Mouse (Mus musculus) embryonic facial prominence, embryonic 12.5 days (tissue): Measurements from ENCODE around the gene Zfp523. TPM values are rescaled to one million over a fixed set of nuclear protein-coding genes. Genes with fewer than 3 reads are reported as not detected.

Experiments
- ATAC-seq: fragments of 200-750 bp; cut with Nextera tagmentation; 2 replicates; pipeline ENCODE4 v1.8.0; 2017; ENCODE audit not compliant: insufficient number of reproducible peaks, insufficient read depth, low FRiP score, low TSS enrichment
- H3K27ac ChIP-seq: fragments of 300-500 bp; sonication (generic); 2 replicates; pipeline ENCODE4 v1.5.1; 2016; ENCODE audit warnings: mild to moderate bottlenecking
- H3K27me3 ChIP-seq: fragments of 300-500 bp; sonication (generic); 2 replicates; pipeline ENCODE4 v1.6.1; 2016; ENCODE audit warnings: mild to moderate bottlenecking, moderate library complexity
- H3K36me3 ChIP-seq: fragments of 300-500 bp; sonication (generic); 2 replicates; pipeline ENCODE4 v1.6.1; 2016; ENCODE audit warnings: mild to moderate bottlenecking
- H3K4me1 ChIP-seq: fragments of 300-500 bp; sonication (generic); 2 replicates; pipeline ENCODE4 v1.6.1; 2016
- H3K4me2 ChIP-seq: fragments of 300-500 bp; sonication (generic); replicated peaks from 2 replicates; pipeline ENCODE4 v1.6.1; 2016; ENCODE audit warnings: mild to moderate bottlenecking, moderate library complexity
- H3K4me3 ChIP-seq: fragments of 300-500 bp; sonication (generic); 2 replicates; pipeline ENCODE4 v1.5.1; 2016; ENCODE audit warnings: mild to moderate bottlenecking
- H3K9ac ChIP-seq: fragments of 300-500 bp; sonication (generic); 2 replicates; pipeline ENCODE4 v1.6.1; 2016; ENCODE audit warnings: mild to moderate bottlenecking, moderate library complexity
- H3K9me3 ChIP-seq: fragments of 300-500 bp; sonication (generic); 2 replicates; pipeline ENCODE4 v1.6.1; 2016; ENCODE audit warnings: mild to moderate bottlenecking, moderate library complexity
- WGBS: fragments of 180-500 bp; shearing (Covaris S2); methylation state at CpG from one replicate; pipeline ENCODE4 v1.1.7; 2016; 5-methylcytosine and 5-hydroxymethylcytosine counted together
- polyA plus RNA-seq: library from polyadenylated mRNA; unstranded; fragments of >200 nt; fragmentation: Nextera tagmentation; extraction: Ambion mirVana; gene quantifications from 2 replicates; pipeline ENCODE4 v1.2.1, GENCODE M21; 2016

Gene Zfp523
- polyA plus RNA-seq, 1 experiment from 2014 or later = 52.8 TPM

DNA sequence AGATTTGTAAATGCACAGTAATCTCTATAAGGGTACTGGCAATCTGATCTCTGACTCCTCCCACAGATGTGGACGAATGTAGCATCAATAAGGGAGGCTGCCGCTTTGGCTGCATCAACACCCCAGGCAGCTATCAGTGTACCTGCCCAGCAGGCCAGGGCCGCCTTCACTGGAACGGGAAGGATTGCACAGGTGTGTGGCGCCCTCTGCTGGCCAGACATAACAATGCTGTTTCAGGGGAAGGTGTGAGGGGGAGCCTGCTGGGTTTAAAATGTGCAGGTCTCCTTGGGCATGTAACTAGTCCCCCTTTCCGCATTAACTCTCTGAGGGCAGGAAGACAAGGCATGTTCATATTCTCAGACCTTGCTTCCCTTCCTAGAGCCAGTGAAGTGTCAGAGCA is 13.3 kb upstream of the Zfp523 start:
- Histone ChIP-seq H3K27me3 (peaks cover 12% of the 10 kb centered on the region; the same call in 1 of the 2 replicates), H3K4me3 (no peak overlapping the region), H3K9me3 (no peaks in the 10 kb centered on the region), H3K9ac (no peak overlapping the region), H3K27ac (no peak overlapping the region), H3K4me2 (no peak overlapping the region), H3K36me3 (peaks cover 42% of the 10 kb centered on the region), H3K4me1 (peaks cover 28% of the 10 kb centered on the region)
- WGBS = 10% methylated on average over 6 of the region's 6 CpGs
- no peak for ATAC-seq

DNA sequence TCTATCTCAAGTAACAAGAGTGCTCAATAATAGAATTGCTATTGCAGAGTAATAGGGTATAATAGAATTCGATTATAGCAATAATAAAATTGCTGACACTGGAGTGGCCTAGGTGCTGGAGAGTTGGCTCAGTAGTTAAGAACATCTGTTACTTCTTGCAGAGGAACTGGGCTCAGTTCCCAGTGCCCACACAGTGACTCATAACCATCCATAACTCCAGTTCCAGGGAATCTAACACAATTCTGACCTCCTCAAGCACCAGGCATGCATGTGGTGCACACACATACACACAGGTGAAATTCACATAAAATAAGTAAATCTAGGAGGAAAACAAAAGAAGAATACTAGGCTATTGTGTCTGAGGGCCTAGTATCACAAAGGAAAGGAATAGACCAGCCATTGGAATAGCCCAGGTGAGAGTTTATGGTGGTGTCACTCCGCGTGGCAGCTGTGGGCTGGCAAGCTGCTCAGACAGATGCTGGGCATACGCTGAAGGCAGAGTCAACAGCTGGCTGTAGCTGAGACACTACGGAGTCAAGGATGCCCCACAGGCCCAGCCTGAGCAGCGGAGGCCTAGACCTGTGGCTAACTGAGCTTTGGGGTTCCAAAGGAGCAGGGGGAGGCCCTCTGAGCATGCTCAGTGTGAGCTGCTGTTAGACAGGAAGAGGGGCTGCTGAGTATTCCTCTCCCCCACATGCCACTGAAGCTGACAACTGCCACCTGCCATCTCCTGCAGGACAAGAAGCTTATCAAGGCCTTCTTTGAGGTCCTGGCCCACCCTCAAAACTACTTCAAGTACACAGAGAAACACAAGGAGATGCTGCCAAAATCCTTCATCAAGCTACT is 6.2 kb upstream of the Zfp523 start:
- H3K27ac ChIP-seq = no peak overlapping the region

DNA sequence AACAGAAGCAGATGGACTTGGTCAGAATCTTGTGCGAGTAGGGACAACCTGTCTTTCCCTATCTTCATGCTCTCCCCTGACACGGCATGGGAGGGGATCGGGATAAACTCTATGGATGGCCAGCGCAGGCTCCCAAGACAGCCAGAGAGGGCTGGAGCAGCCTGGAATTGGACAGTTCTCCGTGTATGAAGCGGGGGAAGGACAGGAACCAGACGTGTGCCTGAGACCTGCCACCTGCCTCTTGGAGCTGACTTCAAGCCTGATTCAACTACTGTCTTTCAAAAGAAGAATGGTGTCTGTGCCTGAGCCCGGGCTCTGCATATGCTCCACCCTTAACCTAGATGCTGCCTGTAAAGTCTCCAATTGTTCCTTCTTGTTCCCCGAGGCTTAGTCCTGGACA is 4.2 kb upstream of the Zfp523 start:
- no peak for ATAC-seq
- Histone ChIP-seq H3K4me3 (no peak overlapping the region), H3K9ac (no peak overlapping the region), H3K4me2 (no peak overlapping the region), H3K36me3 (peaks cover 25% of the 10 kb centered on the region), H3K27ac (peak overlapping the region; percentile 56; the same call in 1 of the 2 replicates), H3K4me1 (peaks cover 35% of the 10 kb centered on the region), H3K27me3 (no peaks in the 10 kb centered on the region), H3K9me3 (no peaks in the 10 kb centered on the region)
- WGBS = 58% methylated on average over 9 of the region's 9 CpGs

More for the DNA sequence above, 6.2 kb upstream of the Zfp523 start:
- no peak overlapping the region for H3K9ac ChIP-seq
- H3K4me3 ChIP-seq = no peak overlapping the region
- H3K36me3 ChIP-seq = peaks cover 40% of the 10 kb centered on the region
- peaks cover 24% of the 10 kb centered on the region for H3K4me1 ChIP-seq
- WGBS = 94% methylated on average over 6 of the region's 6 CpGs
- H3K4me2 ChIP-seq = no peak overlapping the region
- no peaks in the 10 kb centered on the region for H3K9me3 ChIP-seq
- no peaks in the 10 kb centered on the region for H3K27me3 ChIP-seq
- no peak for ATAC-seq

DNA sequence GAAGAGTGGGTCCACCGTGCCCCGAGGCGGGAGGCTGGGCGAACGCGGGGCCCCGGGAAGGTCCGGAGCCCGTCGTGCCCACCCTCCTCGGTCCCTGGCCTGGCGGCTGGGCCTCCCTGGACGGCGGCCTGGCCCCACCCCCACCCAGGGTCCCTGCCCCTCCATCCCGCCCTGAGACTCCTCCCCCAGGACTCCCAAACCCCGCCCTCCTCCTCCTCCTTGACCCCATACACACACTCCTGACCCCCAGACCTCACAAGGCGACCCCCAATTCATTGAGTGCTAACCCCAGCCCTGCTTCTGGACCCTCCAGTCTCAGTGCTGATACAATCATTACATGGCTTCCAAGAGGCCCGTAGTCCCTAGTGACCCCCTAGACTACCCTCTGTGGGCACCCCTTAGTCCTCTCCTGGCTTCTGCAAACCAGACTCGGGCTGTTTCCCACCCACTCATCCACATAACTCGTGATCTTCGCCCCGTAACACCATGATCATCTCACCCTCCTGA is 664 bp downstream of the Zfp523 start:
- Histone ChIP-seq H3K9me3 (no peaks in the 10 kb centered on the region), H3K27ac (peak overlapping the region; percentile 91), H3K4me2 (peak overlapping the region; percentile 97), H3K27me3 (no peaks in the 10 kb centered on the region), H3K9ac (peak overlapping the region; percentile 94), H3K4me1 (peaks cover 58% of the 10 kb centered on the region), H3K4me3 (peak overlapping the region; percentile 78), H3K36me3 (peaks cover 12% of the 10 kb centered on the region)
- peak; percentile 50 for ATAC-seq
- 9% methylated on average over 21 of the region's 22 CpGs for WGBS

DNA sequence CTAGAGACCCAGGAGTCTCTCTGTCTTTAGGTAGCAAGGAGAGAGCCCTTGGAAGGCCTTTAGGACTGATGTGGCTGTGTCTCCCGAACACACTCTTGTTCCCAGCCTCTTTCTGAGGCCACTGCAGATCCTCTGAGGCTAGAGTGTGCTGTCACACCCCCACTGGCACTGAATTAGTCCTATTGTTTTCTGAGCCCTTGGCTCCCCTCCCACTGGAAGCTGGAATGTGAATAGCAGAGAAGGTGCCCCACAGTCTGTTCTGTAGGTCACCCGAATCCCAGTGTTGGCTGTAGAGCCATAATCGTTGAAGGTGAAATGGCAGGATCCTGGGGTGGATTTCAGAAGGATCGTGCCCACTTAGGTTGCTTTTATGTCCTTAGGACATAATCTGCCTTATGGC is 3.4 kb downstream of the Zfp523 start:
- 38% methylated on average over 4 of the region's 4 CpGs for WGBS
- H3K9me3 ChIP-seq = no peaks in the 10 kb centered on the region
- H3K4me2 ChIP-seq = no peak overlapping the region
- peaks cover 15% of the 10 kb centered on the region for H3K36me3 ChIP-seq
- no peak overlapping the region for H3K4me3 ChIP-seq
- H3K27ac ChIP-seq = 0 out of 2 replicates have a peak overlapping the region, but pooled peaks have one; percentile 60
- peaks cover 53% of the 10 kb centered on the region for H3K4me1 ChIP-seq
- H3K9ac ChIP-seq = no peak overlapping the region
- ATAC-seq = no peak
- no peaks in the 10 kb centered on the region for H3K27me3 ChIP-seq

DNA sequence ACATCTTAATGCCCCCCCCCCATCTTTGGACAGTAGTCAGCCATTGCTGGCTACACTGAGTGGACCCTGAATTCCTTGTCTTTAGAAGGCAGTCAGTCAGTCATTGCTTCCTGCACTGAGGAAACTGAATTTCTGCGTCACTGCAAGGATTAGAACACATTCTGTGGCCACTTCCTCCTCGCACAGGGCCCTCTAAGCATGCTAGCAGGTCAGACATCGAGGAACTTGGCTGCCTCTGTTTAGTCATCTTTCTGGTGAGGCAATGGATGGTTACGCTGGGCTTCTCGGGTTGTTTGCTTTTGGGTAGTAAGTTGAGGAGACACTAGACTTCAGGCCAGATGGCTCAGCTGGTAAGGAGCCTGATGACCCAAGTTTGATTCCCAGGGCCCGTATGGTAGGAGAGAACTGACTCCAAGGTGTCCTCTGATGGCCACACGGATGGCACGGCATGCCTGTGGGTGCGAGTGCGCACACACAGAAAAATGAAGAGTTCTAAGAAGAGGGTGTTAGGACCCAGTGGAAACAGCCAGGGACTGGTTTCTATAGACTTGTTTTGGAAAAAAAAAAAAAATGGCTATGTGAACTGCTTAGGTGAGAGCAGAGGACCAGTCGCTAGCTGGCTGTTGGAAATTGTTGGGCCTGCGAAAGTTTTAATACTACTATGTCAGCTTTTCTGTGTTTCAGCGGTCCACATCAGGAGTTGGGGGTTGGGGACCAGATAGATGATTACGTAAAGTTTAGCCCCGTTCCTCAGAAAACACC is 4.0 kb downstream of the Zfp523 start:
- no peak overlapping the region for H3K9ac ChIP-seq
- H3K4me2 ChIP-seq = no peak overlapping the region
- H3K4me1 ChIP-seq = peaks cover 49% of the 10 kb centered on the region
- no peaks in the 10 kb centered on the region for H3K9me3 ChIP-seq
- no peak for ATAC-seq
- H3K27ac ChIP-seq = peak overlapping the region; percentile 60; the same call in 1 of the 2 replicates
- 76% methylated on average over 15 of the region's 15 CpGs for WGBS
- H3K36me3 ChIP-seq = peaks cover 20% of the 10 kb centered on the region
- H3K27me3 ChIP-seq = no peaks in the 10 kb centered on the region
- H3K4me3 ChIP-seq = no peak overlapping the region

DNA sequence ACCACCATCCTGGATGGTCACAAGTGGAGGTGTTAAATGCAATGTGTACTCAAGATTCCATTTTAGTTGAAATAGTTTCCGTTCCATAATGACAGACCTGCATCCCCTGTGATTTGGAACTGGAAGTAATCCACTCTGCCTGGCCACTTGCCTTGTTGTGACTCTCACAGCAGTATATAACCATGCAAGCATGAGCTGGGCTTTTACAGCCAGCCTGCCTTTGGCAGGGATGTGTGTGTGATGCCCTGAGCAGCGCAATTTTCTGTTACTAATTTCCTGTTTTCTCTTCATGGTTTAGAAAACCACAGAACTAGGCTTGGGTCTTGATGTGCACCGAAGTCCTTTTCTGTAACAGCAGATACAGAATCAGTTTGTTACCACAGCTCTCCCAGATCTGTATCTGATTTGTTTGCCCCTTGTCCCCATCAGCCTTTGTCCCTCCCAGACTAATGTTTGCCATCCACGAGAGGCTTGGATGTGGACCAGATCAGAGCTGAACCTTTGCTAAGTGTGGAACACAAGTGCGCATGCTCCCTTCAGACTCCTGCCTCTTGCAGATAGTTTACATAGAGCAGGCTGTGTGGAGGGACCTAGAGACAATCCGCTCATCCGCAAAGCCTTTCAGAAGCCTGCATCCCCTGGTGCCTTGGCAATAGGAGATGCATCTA is 8.2 kb downstream of the Zfp523 start:
- 72% methylated on average over 7 of the region's 7 CpGs for WGBS
- H3K27me3 ChIP-seq = no peaks in the 10 kb centered on the region
- peaks cover 19% of the 10 kb centered on the region for H3K36me3 ChIP-seq
- peaks cover 22% of the 10 kb centered on the region; the same call in 1 of the 2 replicates for H3K4me1 ChIP-seq
- H3K4me2 ChIP-seq = no peak overlapping the region
- ATAC-seq = no peak
- H3K27ac ChIP-seq = peak overlapping the region; percentile 3; the same call in 1 of the 2 replicates
- no peaks in the 10 kb centered on the region for H3K9me3 ChIP-seq
- no peak overlapping the region for H3K9ac ChIP-seq
- no peak overlapping the region for H3K4me3 ChIP-seq

DNA sequence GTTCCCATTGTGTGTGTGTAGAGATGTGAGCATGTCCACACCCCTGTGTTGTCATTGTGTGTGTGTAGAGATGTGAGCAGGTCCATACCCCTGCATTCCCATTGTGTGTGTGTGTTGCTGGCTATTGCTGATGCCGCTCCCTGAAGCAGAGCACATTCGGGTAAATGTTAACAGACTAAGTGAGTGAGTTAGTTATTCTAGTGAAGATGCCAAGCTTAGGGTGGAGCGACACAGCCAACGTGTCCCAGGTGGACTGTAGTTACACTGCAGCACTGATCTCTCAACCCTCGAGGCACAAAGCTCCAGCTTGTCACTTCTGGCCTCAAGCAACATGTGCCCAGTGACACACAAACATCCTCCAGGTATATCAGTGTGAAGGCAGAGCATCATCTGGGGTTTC is 11.4 kb downstream of the Zfp523 start:
- Histone ChIP-seq H3K27me3 (no peaks in the 10 kb centered on the region), H3K9ac (no peak overlapping the region), H3K4me2 (no peak overlapping the region), H3K4me3 (no peak overlapping the region), H3K27ac (no peak overlapping the region), H3K36me3 (peaks cover 44% of the 10 kb centered on the region), H3K4me1 (0 out of 2 replicates have a peak, but pooled peaks cover 5% of the 10 kb centered on the region), H3K9me3 (no peaks in the 10 kb centered on the region)
- ATAC-seq = no peak
- 88% methylated on average over 5 of the region's 5 CpGs for WGBS

DNA sequence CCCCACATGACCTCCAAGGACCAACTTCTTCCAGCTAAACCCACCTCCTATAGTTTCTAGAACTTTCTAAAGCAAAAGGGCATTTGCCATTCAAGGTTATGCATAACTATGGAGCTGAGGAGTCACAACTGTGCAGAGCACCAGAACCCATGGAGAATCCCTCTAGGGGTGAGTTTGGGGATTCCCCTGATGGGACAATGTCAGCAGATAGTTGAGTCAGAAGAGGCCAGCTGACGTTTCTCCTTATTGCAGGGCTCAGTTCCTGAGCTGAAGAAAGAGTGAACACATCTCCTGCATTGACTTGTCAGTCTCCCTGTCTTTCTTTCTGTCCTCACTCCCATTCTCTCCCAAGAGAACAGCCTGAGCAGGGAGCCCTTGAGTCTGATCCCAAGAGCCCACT is 15.8 kb downstream of the Zfp523 start:
- Histone ChIP-seq H3K4me1 (no peaks in the 10 kb centered on the region), H3K36me3 (peaks cover 67% of the 10 kb centered on the region)
- 74% methylated on average over 1 of the region's 1 CpGs for WGBS

DNA sequence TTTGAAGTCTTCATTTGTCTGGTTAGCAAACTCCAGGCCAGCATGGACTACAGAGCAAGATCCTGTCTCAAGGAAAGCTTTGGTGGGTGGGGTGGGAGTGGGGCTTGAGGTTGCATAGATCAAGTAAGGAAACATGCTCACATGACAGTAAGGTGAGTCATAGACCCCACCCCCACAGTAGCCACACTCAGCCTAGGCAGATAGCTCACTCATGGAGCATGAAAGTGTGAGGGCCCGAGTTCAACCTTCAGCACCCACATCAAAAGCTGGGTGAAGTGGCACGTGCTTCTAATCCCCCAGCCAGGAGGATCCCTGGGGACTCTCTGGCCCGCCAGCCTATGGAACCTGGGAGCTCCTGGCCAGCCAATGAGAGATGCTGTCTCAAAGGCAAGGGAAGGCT is 16.6 kb downstream of the Zfp523 start:
- no peak overlapping the region for H3K4me2 ChIP-seq
- no peak overlapping the region for H3K4me3 ChIP-seq
- H3K9me3 ChIP-seq = no peaks in the 10 kb centered on the region
- WGBS = 87% methylated on average over 3 of the region's 3 CpGs
- no peaks in the 10 kb centered on the region for H3K27me3 ChIP-seq
- peaks cover 71% of the 10 kb centered on the region for H3K36me3 ChIP-seq
- ATAC-seq = no peak
- no peaks in the 10 kb centered on the region for H3K4me1 ChIP-seq
- H3K9ac ChIP-seq = no peak overlapping the region
- H3K27ac ChIP-seq = no peak overlapping the region

More for the DNA sequence above, 15.8 kb downstream of the Zfp523 start:
- Histone ChIP-seq H3K27ac (no peak overlapping the region), H3K27me3 (no peaks in the 10 kb centered on the region), H3K4me2 (no peak overlapping the region), H3K9me3 (no peaks in the 10 kb centered on the region), H3K9ac (no peak overlapping the region), H3K4me3 (no peak overlapping the region)
- ATAC-seq = no peak

DNA sequence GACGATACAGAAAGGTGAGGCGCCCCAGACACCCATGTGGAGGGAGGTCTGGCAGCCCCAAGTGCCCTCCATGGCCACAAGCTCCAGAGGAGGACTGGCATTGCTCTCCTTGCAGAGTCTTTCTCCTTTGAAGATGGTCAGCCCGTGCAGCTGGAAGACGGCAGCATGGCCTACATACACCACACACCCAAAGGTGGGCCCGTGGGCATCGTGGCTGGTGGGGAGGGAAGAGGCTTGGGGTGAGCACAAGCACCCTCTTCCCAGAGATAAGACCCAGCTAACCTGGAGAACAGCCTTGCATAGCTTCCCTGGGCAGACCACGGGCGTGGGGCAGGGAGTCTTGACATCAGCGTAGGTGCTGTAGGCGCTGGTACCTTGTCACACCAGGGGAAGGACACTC is 18.1 kb downstream of the Zfp523 start:
- Histone ChIP-seq H3K4me2 (no peak overlapping the region), H3K9me3 (no peaks in the 10 kb centered on the region), H3K27me3 (no peaks in the 10 kb centered on the region), H3K27ac (no peak overlapping the region), H3K36me3 (peaks cover 77% of the 10 kb centered on the region), H3K4me3 (no peak overlapping the region), H3K4me1 (no peaks in the 10 kb centered on the region), H3K9ac (no peak overlapping the region)
- WGBS = 96% methylated on average over 10 of the region's 10 CpGs
- no peak for ATAC-seq
